Mouse (Mus musculus): ENCODE data around the gene Gltp.

DNA sequence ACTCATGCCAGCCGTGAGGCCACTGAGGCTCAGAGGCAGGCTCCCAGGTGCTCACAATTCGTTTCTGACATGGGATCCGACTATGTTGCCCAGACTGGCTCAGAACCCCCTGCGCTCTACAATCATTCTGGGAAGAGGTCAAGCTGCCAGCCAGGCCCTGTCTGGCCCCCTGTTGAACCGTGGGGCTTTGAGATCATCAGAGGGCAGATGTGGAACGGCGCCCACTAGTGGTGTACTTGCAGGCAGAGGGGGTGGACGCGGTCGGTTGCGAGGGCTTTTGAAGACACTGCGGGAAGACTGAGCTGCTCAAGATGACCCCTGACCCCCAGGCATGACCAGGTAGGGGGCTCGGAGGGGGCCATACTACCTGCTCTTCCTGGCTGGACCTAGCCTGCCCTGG lies 17.7 kb downstream of the Gltp start:
- TF ChIP-seq FLI1 (IDR thresholded peaks at IDR 0.05; ENCODE audit: low read length) (no peak), GATA1 (IDR thresholded peaks at IDR 0.05; ENCODE audit: borderline replicate concordance, low read length) (no peak)

Data from megakaryocyte, embryonic 14.5 days (primary cell).